Comparison of ENCODE assay signal across 11 mouse cellular contexts in the genomic region with DNA sequence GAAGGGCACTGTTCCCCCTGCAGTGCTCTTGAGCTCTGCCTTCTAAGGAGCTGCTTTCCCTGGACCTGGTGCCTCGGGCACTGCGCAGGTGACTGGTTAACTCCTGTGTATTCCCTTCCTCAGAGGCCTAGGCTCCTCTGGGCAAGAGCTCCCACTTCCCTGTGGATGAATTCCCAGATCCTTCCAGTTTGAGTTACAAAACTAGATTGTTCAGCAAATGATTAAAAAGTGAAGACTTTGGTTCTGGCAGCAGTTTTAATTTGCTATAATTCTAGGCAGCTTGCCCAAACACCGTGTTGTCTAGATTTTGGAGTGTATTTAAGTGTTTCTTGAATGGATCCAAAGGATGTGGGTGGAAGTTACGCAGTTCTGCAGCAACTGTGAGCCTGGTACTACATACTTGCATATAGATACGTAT. TPM values are rescaled to one million over a fixed set of nuclear protein-coding genes. Genes with fewer than 3 reads are reported as not detected.
DNase-seq lines count a peak whose midpoint lies in the region; ATAC-seq and TF ChIP-seq lines count a peak whose summit lies in the region.
"Had no signal": no experiment of that assay in that cellular context is flagged by ENCODE, and none has a peak within 500 bp of the region (broad histone marks: within the 10 kb centered on the region; RNA-seq: fewer than 3 reads in every experiment).

No protein-coding gene starts in this region.

- TF ChIP-seq CTCF in left cerebral cortex, adult 2 months (IDR thresholded peaks at IDR 0.05), result no peak
- TF ChIP-seq CTCF in embryonic fibroblast, embryonic 13.5 days (IDR thresholded peaks at IDR 0.05; ENCODE audit: borderline replicate concordance, insufficient read depth, low read length), result no peak

- ATAC-seq in kidney, embryonic 16.5 days (ENCODE audit: low FRiP score, low TSS enrichment), result no peak

- no peak for TF ChIP-seq POLR2A in embryonic fibroblast, embryonic 13.5 days (IDR thresholded peaks at IDR 0.05; ENCODE audit: low read depth, low read length)

- H3K9me3 ChIP-seq in kidney, embryonic 16.5 days (ENCODE audit: low read length), result no peaks in the 10 kb centered on the region
- H3K9me3 ChIP-seq: hindbrain, embryonic 13.5 days had no signal

- intact Hi-C loops in left cerebral cortex, adult 2 months (cut with DNase I), result no loop called here

- H3K4me2 ChIP-seq in kidney, embryonic 16.5 days (replicated peaks; ENCODE audit: low read depth, low read length), result no peak overlapping the region
- H3K4me2 ChIP-seq: heart, embryonic 11.5 days; hindbrain, embryonic 13.5 days had no signal

- DNase-seq in left cerebral cortex, adult 18-20 months (ENCODE audit: low spot score in 2 of 2), result peak; percentile 25
- DNase-seq in left cerebral cortex, adult 2 months (ENCODE audit: extremely low spot score in 1 of 2, low spot score in 2 of 2), result no peak
- peak; percentile 65 for DNase-seq in lung, postnatal 10 days
- DNase-seq in c-Kit-positive CD71-positive TER-119-positive erythroid progenitor cells, embryonic 14.5 days (ENCODE audit: low spot score), result no peak
- DNase-seq in thymus, postnatal 14 days, result no peak
- no peak for DNase-seq in cerebellum, postnatal 36 days

- no peak overlapping the region for H3K4me3 ChIP-seq in left cerebral cortex, adult 2 months
- H3K4me3 ChIP-seq in embryonic fibroblast, embryonic 13.5 days (ENCODE audit: insufficient read depth, low read length), result no peak overlapping the region
- H3K4me3 ChIP-seq in kidney, embryonic 16.5 days (ENCODE audit: low read length), result no peak overlapping the region
- H3K4me3 ChIP-seq: hindbrain, embryonic 13.5 days had no signal

- H3K27me3 ChIP-seq in kidney, embryonic 16.5 days (ENCODE audit: insufficient read depth, low read length), result no peaks in the 10 kb centered on the region
- H3K27me3 ChIP-seq: hindbrain, embryonic 13.5 days had no signal

- WGBS in kidney, embryonic 16.5 days, result 76% methylated on average over 5 of the region's 5 CpGs

- H3K4me1 ChIP-seq in embryonic fibroblast, embryonic 13.5 days (ENCODE audit: control insufficient read depth, insufficient read depth, low read length), result peaks cover 27% of the 10 kb centered on the region
- peaks cover 46% of the 10 kb centered on the region for H3K4me1 ChIP-seq in kidney, embryonic 16.5 days (ENCODE audit: insufficient read depth, low read length)

- H3K36me3 ChIP-seq in kidney, embryonic 16.5 days (ENCODE audit: insufficient read depth, low read length), result no peaks in the 10 kb centered on the region
- H3K36me3 ChIP-seq: hindbrain, embryonic 13.5 days had no signal

- 0 out of 2 replicates have a peak overlapping the region, but pooled peaks have one; percentile 20 for H3K9ac ChIP-seq in kidney, embryonic 16.5 days (replicated peaks; ENCODE audit: low read length)

- no peak overlapping the region for H3K27ac ChIP-seq in left cerebral cortex, adult 2 months
- peak overlapping the region; percentile 2; the same call in 1 of the 2 replicates for H3K27ac ChIP-seq in embryonic fibroblast, embryonic 13.5 days (ENCODE audit: insufficient read depth, low read length)
- H3K27ac ChIP-seq in kidney, embryonic 16.5 days (ENCODE audit: low read length), result peak overlapping the region; percentile 7; the same call in 1 of the 2 replicates
- H3K27ac ChIP-seq: hindbrain, embryonic 13.5 days; macrophage had no signal

RNA-seq across cellular contexts. Expression of a gene that starts 21.4 kb away (rescaled TPM):
- 10 to 100 TPM; 51.5 to 60.6 TPM for total RNA-seq in left cerebral cortex, adult 18-20 months (2021)
- total RNA-seq in left cerebral cortex, adult 2 months (2021), result 10 to 100 TPM; 53.0 to 58.8 TPM
- polyA plus RNA-seq in embryonic fibroblast, embryonic 13.5 days (2011; ENCODE audit: insufficient read length, low read depth, missing spikeins), result 20.3 and 45.2 TPM in 2 replicates
- polyA plus RNA-seq in kidney, embryonic 16.5 days (2015; fragmentation: Nextera tagmentation; extraction: Ambion mirVana), result 47.0 and 47.1 TPM in 2 replicates

Comparison
In these comparisons a context has a peak if more than half of its experiments do, and no peak if none do; other contexts are left out.
1. DNase-seq: peak in left cerebral cortex, adult 18-20 months (2 of 2) and lung, postnatal 10 days (single experiment); none in left cerebral cortex, adult 2 months (0 of 2), c-Kit-positive CD71-positive TER-119-positive erythroid progenitor cells, embryonic 14.5 days (single experiment), thymus, postnatal 14 days (single experiment) and cerebellum, postnatal 36 days (0 of 2).